Mouse (Mus musculus) limb, embryonic 14.5 days (tissue): ENCODE data around the gene Tspan13. TPM values are rescaled to one million over a fixed set of nuclear protein-coding genes. Genes with fewer than 3 reads are reported as not detected.
A peak's percentile ranks its signal among the peaks of the same experiment; 100 is the strongest.

Experiments
- ATAC-seq: fragments of 200-750 bp; cut with Nextera tagmentation; 2 replicates; pipeline ENCODE4 v1.8.0; 2017; ENCODE audit warnings: low read depth, moderate number of reproducible peaks, moderate TSS enrichment; ENCODE audit not compliant: low FRiP score
- DNase-seq: peaks from one replicate; pipeline ENCODE4 v3.0.0-alpha.2; 2015; ENCODE audit warnings: low spot score
- H3K27ac ChIP-seq: fragments of 300-500 bp; sonication (generic); replicated peaks from 2 replicates; pipeline ENCODE4 v1.5.1; 2014; ENCODE audit warnings: low read depth, mild to moderate bottlenecking, low read length, moderate library complexity, mixed read lengths
- H3K27me3 ChIP-seq: fragments of 300-500 bp; sonication (generic); 2 replicates; pipeline ENCODE4 v1.6.1; 2014; ENCODE audit warnings: low read length, mixed read lengths; ENCODE audit not compliant: control insufficient read depth, insufficient read depth
- H3K36me3 ChIP-seq: fragments of 300-500 bp; sonication (generic); 2 replicates; pipeline ENCODE4 v1.6.1; 2014; ENCODE audit warnings: mild to moderate bottlenecking, low read length, moderate library complexity, mixed read lengths; ENCODE audit not compliant: control insufficient read depth, insufficient read depth
- H3K4me1 ChIP-seq: fragments of 300-500 bp; sonication (generic); 2 replicates; pipeline ENCODE4 v1.6.1; 2014; ENCODE audit warnings: antibody characterized with exemption, low read length, mixed read lengths; ENCODE audit not compliant: control insufficient read depth, insufficient read depth
- H3K4me2 ChIP-seq: fragments of 300-500 bp; sonication (generic); replicated peaks from 2 replicates; pipeline ENCODE4 v1.6.1; 2014; ENCODE audit warnings: low read depth, mild to moderate bottlenecking, low read length, moderate library complexity; ENCODE audit not compliant: severe bottlenecking
- H3K4me3 ChIP-seq: fragments of 300-500 bp; sonication (generic); replicated peaks from 2 replicates; pipeline ENCODE4 v1.5.1; 2014; ENCODE audit warnings: low read length
- H3K9ac ChIP-seq: fragments of 300-500 bp; sonication (generic); 2 replicates; pipeline ENCODE4 v1.6.1; 2014; ENCODE audit warnings: mild to moderate bottlenecking, low read depth, low read length, moderate library complexity; ENCODE audit not compliant: severe bottlenecking
- H3K9me3 ChIP-seq: fragments of 300-500 bp; sonication (generic); 2 replicates; pipeline ENCODE4 v1.6.1; 2016; ENCODE audit warnings: low read length; ENCODE audit not compliant: control insufficient read depth
- POLR2A ChIP-seq: fragments of 200-500 bp; IDR thresholded peaks from 2 replicates; pipeline ENCODE4 v1.8.0; 2012; ENCODE audit warnings: inconsistent platforms, mild to moderate bottlenecking, moderate library complexity, borderline replicate concordance; ENCODE audit not compliant: insufficient read depth, insufficient read length; ENCODE audit errors: extremely low read depth
- WGBS: fragments of 180-500 bp; shearing (Covaris S2); extraction: QIAGEN DNeasy Blood & Tissue Kit; methylation state at CpG from one replicate; pipeline ENCODE4 v1.1.7; 2014; 5-methylcytosine and 5-hydroxymethylcytosine counted together
- polyA plus RNA-seq, 2 experiments: library from polyadenylated mRNA; depleted of rRNA in 1 of 2; stranded (reverse) in 1 of 2; unstranded in 1 of 2; fragments of >200 nt; fragmentation: Nextera tagmentation in 1 of 2; extraction: Ambion mirVana in 1 of 2; gene quantifications; 2 replicates each; pipeline versions ENCODE4 v1.2.1 to v1.2.3; 2012 to 2014

Gene Tspan13
- polyA plus RNA-seq, 2 experiments, result 38.3 to 40.4 TPM

DNA sequence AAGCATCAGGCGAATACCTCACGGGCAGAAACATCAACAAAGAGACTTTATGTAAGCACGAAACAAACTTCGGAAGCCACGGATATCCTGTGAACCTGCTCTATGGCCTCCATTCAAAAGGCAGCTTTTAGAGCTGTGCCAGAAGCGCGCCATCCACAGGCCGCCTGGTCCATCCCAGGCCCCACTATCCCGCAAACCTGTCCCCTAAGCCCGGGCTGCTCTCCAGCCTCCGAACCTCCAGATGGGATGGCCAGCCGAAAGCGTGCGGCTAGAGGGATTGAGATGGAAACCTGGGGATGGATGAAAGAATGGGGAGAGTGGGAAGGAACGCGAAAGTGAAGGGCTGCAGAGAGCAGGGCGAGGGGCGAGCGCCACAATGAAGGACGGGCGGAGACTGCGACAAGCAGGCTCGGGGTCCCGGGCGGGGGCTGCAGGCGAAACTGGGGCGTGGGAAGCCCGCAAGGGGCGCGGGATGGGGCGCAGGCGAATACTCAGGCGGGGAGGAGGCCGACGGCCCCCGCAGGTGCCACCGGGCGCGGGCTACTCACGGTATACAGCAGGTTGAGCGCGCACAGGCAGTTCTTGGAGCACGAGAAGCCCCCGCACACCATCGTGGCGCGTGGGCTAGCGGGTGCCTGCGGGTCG lies 475 bp downstream of the Tspan13 start:
- ATAC-seq, result peak; percentile 56
- peak; percentile 34 for DNase-seq
- TF ChIP-seq POLR2A, result no peak
- under 1% methylated on average over 27 of the region's 50 CpGs for WGBS
- H3K9me3 ChIP-seq, result no peaks in the 10 kb centered on the region
- peak overlapping the region; percentile 73 for H3K9ac ChIP-seq
- peak overlapping the region; percentile 89 for H3K4me2 ChIP-seq
- H3K27ac ChIP-seq, result no peak overlapping the region
- H3K27me3 ChIP-seq, result no peaks in the 10 kb centered on the region
- peak overlapping the region; percentile 79 for H3K4me3 ChIP-seq
- H3K36me3 ChIP-seq, result no peaks in the 10 kb centered on the region
- peaks cover 5% of the 10 kb centered on the region; the same call in 1 of the 2 replicates for H3K4me1 ChIP-seq

DNA sequence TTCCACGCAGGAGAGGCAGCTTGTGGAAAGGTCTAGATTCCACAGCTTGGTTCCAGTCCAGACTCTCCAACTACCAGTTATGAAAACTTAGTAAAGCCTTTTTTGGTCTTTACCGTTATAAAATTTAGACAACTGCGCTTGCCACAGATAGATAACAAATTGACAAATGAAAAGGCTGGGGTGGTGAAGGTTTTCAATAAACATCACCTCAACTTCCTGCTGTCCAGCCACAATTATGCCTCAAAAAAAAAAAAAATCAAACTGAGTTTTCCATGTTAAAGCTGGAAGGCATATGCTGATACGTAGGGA lies 1.1 kb downstream of the Tspan13 start:
- H3K4me3 ChIP-seq, result peak overlapping the region; percentile 79
- H3K4me1 ChIP-seq, result peaks cover 5% of the 10 kb centered on the region; the same call in 1 of the 2 replicates
- TF ChIP-seq POLR2A, result no peak
- no peaks in the 10 kb centered on the region for H3K27me3 ChIP-seq
- H3K4me2 ChIP-seq, result peak overlapping the region; percentile 89
- no peaks in the 10 kb centered on the region for H3K36me3 ChIP-seq
- H3K9ac ChIP-seq, result no peak overlapping the region
- ATAC-seq (no peak), DNase-seq (no peak)
- H3K27ac ChIP-seq, result no peak overlapping the region
- WGBS, result 46% methylated on average over 4 of the region's 4 CpGs
- H3K9me3 ChIP-seq, result no peaks in the 10 kb centered on the region

DNA sequence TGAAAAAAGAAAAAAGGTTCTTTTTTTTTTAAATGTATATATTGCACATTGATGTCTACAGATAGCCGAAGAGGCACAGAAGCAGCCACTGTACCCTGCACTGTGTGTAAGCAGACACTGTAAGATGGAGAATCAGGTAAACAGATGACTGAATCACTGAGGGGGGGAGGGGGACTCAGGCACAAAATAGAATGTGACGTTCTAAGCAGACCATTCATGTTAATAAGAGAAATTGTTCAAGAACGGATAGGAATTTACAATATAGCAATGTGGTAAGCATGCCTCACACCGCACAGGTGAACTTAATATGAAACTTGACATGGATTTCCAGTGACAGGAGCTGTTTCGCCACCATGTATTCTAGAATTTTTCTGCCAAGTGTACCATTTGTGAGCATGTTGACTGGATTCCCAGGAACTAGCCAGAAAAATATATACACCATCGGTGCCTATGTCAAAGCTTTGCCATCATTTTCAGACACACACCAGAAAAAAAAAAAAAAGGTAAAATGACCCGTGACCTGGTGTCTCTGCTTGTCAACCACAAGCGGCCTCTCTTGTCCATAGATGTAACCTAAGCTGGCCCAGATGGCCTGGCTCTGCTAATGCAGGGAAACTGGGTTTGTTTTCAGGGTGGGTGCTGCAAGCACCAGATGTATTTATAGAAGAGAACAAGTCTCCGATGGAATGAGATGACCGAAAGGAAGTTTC lies 1.6 kb downstream of the Tspan13 start:
- TF ChIP-seq POLR2A, result no peak
- Histone ChIP-seq H3K27ac (no peak overlapping the region), H3K36me3 (no peaks in the 10 kb centered on the region), H3K4me3 (peak overlapping the region; percentile 79; the same call in 1 of the 2 replicates), H3K27me3 (no peaks in the 10 kb centered on the region), H3K4me1 (peaks cover 5% of the 10 kb centered on the region; the same call in 1 of the 2 replicates), H3K4me2 (peak overlapping the region; percentile 89), H3K9me3 (no peaks in the 10 kb centered on the region), H3K9ac (no peak overlapping the region)
- WGBS, result 62% methylated on average over 10 of the region's 10 CpGs
- ATAC-seq, result no peak
- no peak for DNase-seq

DNA sequence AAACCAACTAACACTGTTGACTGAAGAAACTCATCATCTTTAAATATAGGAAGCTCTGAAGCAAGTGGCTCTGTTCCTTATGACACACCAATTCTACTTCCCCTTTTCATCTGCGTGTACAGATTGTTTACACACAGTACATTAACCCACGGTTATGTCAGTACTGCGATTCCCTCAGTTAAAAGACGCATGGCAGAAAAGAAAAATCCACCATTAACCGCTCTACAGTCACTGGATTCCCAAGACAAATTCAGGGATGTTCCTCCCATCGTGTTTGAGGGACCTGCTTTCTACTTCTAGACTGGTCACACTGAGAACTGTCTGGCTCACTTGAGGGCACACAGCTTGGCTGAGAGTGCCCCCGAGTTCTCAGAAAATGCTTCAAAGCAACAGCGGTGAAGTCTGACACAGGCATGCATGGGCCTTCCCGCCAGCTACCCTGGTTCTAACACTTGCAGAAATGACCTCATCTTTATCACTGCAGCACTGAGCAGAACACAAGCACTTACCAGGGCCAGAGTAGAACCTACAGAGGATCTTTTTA lies 2.7 kb downstream of the Tspan13 start:
- Histone ChIP-seq H3K4me1 (peaks cover 5% of the 10 kb centered on the region; the same call in 1 of the 2 replicates), H3K36me3 (no peaks in the 10 kb centered on the region), H3K4me2 (no peak overlapping the region), H3K9ac (no peak overlapping the region), H3K4me3 (no peak overlapping the region), H3K9me3 (no peaks in the 10 kb centered on the region), H3K27me3 (no peaks in the 10 kb centered on the region), H3K27ac (no peak overlapping the region)
- DNase-seq (no peak), ATAC-seq (no peak)
- no peak for TF ChIP-seq POLR2A
- 81% methylated on average over 9 of the region's 9 CpGs for WGBS

DNA sequence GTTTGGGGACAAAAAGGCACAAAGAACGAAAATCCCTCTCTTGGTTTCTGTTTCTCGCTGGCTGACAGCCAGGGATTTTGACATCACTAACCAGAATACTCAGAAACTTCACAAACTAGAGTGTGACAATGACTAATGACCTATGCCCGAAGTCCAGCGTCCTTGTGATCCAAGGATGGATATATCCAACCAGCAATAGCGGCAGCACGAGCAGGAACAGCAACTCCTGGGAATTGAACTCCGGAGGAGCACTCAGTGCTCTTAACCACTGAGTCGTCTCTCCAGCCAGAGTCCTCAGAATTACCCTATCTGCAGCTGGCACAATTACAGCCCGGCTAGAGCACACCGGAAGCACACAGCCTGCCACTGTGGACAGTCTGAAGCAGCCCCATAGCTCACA lies 5.5 kb downstream of the Tspan13 start:
- H3K4me1 ChIP-seq, result peaks cover 5% of the 10 kb centered on the region; the same call in 1 of the 2 replicates
- no peak overlapping the region for H3K9ac ChIP-seq
- H3K27ac ChIP-seq, result no peak overlapping the region
- DNase-seq (no peak), ATAC-seq (no peak)
- H3K27me3 ChIP-seq, result no peaks in the 10 kb centered on the region
- no peaks in the 10 kb centered on the region for H3K36me3 ChIP-seq
- no peak for TF ChIP-seq POLR2A
- no peak overlapping the region for H3K4me2 ChIP-seq
- no peaks in the 10 kb centered on the region for H3K9me3 ChIP-seq
- no peak overlapping the region for H3K4me3 ChIP-seq
- 73% methylated on average over 10 of the region's 10 CpGs for WGBS
